Mouse (Mus musculus) C2C12 (cell line): ENCODE measurements at regions not wholly inside any gene's neighbourhood (a gene's known extent, or its start where the extent isn't known, plus 50 kb on each side); places are given as distances from the start of the nearest gene placed in this dataset.

Experiments used
- H3K27me3 ChIP-seq: one replicate; pipeline ENCODE4 v1.6.1; 2011; ENCODE audit not compliant: control insufficient read depth, insufficient read depth, insufficient read length
- H3K36me3 ChIP-seq: one replicate; pipeline ENCODE4 v1.6.1; 2011; ENCODE audit not compliant: control insufficient read depth, insufficient read depth
- H3K4me3 ChIP-seq: one replicate; pipeline ENCODE4 v1.5.1; 2011; ENCODE audit warnings: mild to moderate bottlenecking, control low read depth; ENCODE audit not compliant: poor library complexity, insufficient read depth, severe bottlenecking
- H3K79me2 ChIP-seq: one replicate; pipeline ENCODE4 v1.6.1; 2011; ENCODE audit not compliant: control insufficient read depth, insufficient read depth
- H3K79me3 ChIP-seq: one replicate; pipeline ENCODE4 v1.6.1; 2011; ENCODE audit warnings: low read depth, control low read depth
- H3ac ChIP-seq: one replicate; pipeline ENCODE3; 2011; ENCODE audit warnings: low read depth; ENCODE audit not compliant: control insufficient read depth, insufficient read length
- CEBPB ChIP-seq: IDR thresholded peaks from one replicate; pipeline ENCODE4 v1.6.1; 2011; ENCODE audit warnings: low read depth, mild to moderate bottlenecking, control low read depth, moderate library complexity
- CTCF ChIP-seq: IDR thresholded peaks from one replicate; pipeline ENCODE4 v1.5.1; 2011; ENCODE audit not compliant: control insufficient read depth, insufficient read depth, insufficient read length
- FOSL1 ChIP-seq: IDR thresholded peaks from one replicate; pipeline ENCODE4 v1.8.0; 2011; ENCODE audit warnings: mild to moderate bottlenecking, low read length; ENCODE audit not compliant: poor library complexity, insufficient read depth, severe bottlenecking
- MAX ChIP-seq: IDR thresholded peaks from one replicate; pipeline ENCODE4 v1.6.1; 2011; ENCODE audit warnings: mild to moderate bottlenecking, control low read depth
- MYOD1 ChIP-seq: IDR thresholded peaks from one replicate; pipeline ENCODE4 v1.6.1; 2011; ENCODE audit warnings: low read depth; ENCODE audit not compliant: control insufficient read depth, insufficient read length
- MYOG ChIP-seq: IDR thresholded peaks from one replicate; pipeline ENCODE4 v1.6.1; 2011; ENCODE audit not compliant: control insufficient read depth, insufficient read length; ENCODE audit errors: extremely low read depth
- USF1 ChIP-seq: IDR thresholded peaks from one replicate; pipeline ENCODE4 v1.6.1; 2011; ENCODE audit warnings: low read depth, mild to moderate bottlenecking, control low read depth, moderate library complexity

DNA sequence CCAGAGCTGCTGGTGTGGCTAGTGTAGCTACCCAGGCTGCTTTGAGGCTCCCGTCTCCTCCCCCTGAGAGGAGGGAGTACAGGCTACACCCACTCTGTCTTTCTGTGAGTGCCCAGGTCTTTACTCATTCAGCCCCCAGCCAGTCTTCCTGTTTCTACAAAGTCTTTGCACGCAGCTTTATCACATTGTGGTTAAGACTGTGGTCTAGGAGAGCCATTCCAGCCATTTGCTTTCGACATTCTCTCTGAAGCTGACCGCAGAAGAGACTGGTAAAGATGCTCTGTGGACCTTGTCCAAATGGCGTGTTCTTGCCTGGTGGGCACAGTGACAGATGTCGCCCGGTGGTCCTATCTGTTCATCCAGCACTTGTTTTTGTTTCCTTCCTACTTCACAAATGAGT, 62.0 kb downstream of the Tpra1 start:
- no peaks in the 10 kb centered on the region for H3K27me3 ChIP-seq
- H3ac ChIP-seq, result no peak overlapping the region
- no peaks in the 10 kb centered on the region for H3K79me3 ChIP-seq
- no peaks in the 10 kb centered on the region for H3K36me3 ChIP-seq
- no peak overlapping the region for H3K4me3 ChIP-seq
- TF ChIP-seq MYOD1, result peak; percentile 64
- peak; percentile 90 for TF ChIP-seq CEBPB
- TF ChIP-seq USF1, result no peak
- H3K79me2 ChIP-seq, result no peaks in the 10 kb centered on the region

GRCm38 (mm10) chr6:88964911-88965310, 62.9 kb downstream of the Tpra1 start:
- Histone ChIP-seq H3K79me2 (no peaks in the 10 kb centered on the region), H3K36me3 (no peaks in the 10 kb centered on the region), H3K27me3 (no peaks in the 10 kb centered on the region), H3ac (no peak overlapping the region), H3K79me3 (no peaks in the 10 kb centered on the region), H3K4me3 (no peak overlapping the region)
- TF ChIP-seq MYOG, result no peak
- no peak for TF ChIP-seq MAX
- no peak for TF ChIP-seq CTCF
- no peak for TF ChIP-seq FOSL1
- no peak for TF ChIP-seq MYOD1
- TF ChIP-seq USF1, result no peak
- no peak for TF ChIP-seq CEBPB

DNA sequence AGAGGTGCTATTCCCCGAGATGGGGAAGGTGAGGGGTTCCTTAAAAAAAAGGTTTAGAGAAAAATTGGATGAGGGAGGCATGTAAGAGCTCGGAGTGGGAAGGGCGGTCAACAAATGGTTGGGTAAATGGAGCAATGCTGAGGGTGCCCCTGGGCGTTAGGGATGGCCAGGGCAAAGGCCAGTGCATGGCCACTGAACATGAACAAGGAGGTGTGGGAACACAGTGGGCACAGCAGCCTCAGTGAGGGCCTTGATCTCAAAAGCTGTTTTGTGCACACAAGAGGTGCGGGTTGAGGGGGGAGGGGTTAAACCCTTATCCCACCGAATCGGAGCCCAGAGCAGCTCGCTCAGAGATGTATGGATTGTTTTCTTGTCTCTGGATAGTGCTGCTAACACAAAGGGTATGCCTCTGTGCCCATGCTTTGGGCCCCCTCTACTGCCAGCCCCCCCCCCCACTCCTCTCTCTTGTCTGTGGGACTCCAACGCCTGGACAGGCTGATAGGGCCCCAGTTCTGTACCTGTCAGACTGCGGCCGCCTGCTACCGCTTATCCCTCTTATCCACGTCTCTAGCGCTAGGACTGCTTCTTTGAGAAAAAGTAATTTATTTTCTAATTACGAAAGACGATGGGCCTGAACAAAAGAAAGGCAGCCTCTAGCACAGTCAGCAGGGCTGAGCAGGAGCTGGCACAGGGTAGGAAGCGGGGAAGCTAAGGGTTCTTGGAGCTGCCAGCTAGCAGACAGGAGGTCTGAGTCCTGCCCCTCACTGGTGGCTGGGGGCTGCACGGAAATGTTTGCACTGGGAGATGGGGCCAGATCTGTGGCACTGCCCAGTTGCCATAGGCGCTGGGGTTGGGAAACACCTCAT, 63.5 kb downstream of the Tpra1 start:
- H3K4me3 ChIP-seq, result no peak overlapping the region
- no peak overlapping the region for H3ac ChIP-seq
- no peak for TF ChIP-seq CEBPB
- TF ChIP-seq MYOG, result no peak
- TF ChIP-seq MAX, result no peak
- no peak for TF ChIP-seq USF1
- TF ChIP-seq FOSL1, result no peak
- no peak for TF ChIP-seq CTCF
- TF ChIP-seq MYOD1, result no peak
- H3K36me3 ChIP-seq, result no peaks in the 10 kb centered on the region
- no peaks in the 10 kb centered on the region for H3K79me2 ChIP-seq
- no peaks in the 10 kb centered on the region for H3K27me3 ChIP-seq
- H3K79me3 ChIP-seq, result no peaks in the 10 kb centered on the region

DNA sequence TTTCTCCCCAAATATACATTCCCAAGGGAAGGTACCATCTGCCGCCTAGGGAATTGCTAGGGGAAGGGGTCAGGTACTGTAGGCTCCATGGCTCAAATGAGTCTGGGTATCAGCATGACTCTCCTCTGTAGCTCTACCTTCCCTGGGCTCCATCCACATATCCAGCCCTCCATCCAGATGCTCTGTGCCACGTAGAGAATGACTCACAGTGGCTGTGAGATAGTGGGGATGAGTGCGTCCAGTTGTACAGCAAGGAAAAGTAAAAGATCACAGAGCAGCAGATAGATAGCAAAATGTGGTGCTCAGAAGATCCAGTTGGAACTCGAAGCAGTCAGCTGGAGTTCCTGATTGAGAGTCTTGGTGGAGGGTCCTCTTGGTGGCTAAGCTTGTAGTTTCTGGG, 64.5 kb downstream of the Tpra1 start:
- H3K4me3 ChIP-seq, result no peak overlapping the region
- H3K27me3 ChIP-seq, result no peaks in the 10 kb centered on the region
- H3K36me3 ChIP-seq, result no peaks in the 10 kb centered on the region
- TF ChIP-seq MYOG (no peak), FOSL1 (peak; percentile 64), MYOD1 (no peak), USF1 (no peak), MAX (peak; percentile 38), CEBPB (no peak), CTCF (no peak)
- H3K79me2 ChIP-seq, result no peaks in the 10 kb centered on the region
- H3ac ChIP-seq, result no peak overlapping the region
- no peaks in the 10 kb centered on the region for H3K79me3 ChIP-seq

DNA sequence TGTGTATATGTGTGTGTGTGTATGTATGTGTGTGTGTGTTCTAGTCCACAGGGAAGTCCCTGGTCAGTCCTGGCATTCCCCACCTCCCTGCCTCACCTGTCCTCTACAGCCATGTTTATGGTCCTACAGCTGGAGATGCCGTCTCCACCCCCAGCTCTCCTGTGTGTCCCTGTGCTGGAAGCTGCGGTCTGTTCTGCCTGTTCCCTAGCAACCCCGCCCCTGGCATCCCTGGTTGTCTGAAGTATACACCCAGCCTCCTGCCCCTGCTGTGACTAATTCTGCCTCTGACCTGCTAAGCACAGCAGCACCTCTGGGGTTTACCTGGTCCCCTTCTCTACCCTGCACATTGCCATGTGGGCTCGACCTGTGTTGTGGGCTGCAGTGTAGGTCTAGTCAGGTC, 66.8 kb downstream of the Tpra1 start:
- Histone ChIP-seq H3K79me2 (no peaks in the 10 kb centered on the region), H3ac (no peak overlapping the region), H3K36me3 (no peaks in the 10 kb centered on the region), H3K27me3 (no peaks in the 10 kb centered on the region), H3K79me3 (no peaks in the 10 kb centered on the region), H3K4me3 (no peak overlapping the region)
- no peak for TF ChIP-seq CEBPB
- TF ChIP-seq CTCF, result no peak
- TF ChIP-seq MAX, result no peak
- no peak for TF ChIP-seq FOSL1
- no peak for TF ChIP-seq MYOG
- no peak for TF ChIP-seq USF1
- no peak for TF ChIP-seq MYOD1

DNA sequence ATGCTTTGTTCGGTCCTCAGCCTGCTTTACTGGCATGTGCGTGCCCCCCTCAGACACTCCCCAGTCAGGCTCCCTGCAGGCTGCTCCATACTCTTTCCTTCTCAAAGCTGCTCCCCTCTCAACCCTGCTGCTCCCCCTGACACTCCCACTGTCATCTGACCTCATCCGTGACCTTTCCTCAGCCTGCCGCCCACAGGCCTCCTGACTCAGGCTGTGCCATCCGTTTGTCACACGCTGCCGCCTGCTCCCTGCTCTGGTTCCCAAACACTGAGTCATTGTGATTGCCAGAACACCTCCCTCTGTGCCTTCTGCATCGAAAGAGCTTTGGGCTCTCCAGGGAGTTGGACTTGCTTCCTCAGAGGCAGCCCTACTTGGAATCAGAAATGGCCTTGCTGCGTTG, 69.7 kb downstream of the Tpra1 start:
- no peak overlapping the region for H3K4me3 ChIP-seq
- H3ac ChIP-seq, result no peak overlapping the region
- no peaks in the 10 kb centered on the region for H3K27me3 ChIP-seq
- H3K79me3 ChIP-seq, result no peaks in the 10 kb centered on the region
- no peaks in the 10 kb centered on the region for H3K36me3 ChIP-seq
- H3K79me2 ChIP-seq, result no peaks in the 10 kb centered on the region
- TF ChIP-seq MYOD1, result peak; percentile 69
- no peak for TF ChIP-seq CTCF
- peak; percentile 61 for TF ChIP-seq MAX
- peak; percentile 18 for TF ChIP-seq USF1
- peak; percentile 66 for TF ChIP-seq FOSL1
- TF ChIP-seq CEBPB, result no peak
- no peak for TF ChIP-seq MYOG
